19 mouse cellular contexts compared by ENCODE assay signal in the genomic region with DNA sequence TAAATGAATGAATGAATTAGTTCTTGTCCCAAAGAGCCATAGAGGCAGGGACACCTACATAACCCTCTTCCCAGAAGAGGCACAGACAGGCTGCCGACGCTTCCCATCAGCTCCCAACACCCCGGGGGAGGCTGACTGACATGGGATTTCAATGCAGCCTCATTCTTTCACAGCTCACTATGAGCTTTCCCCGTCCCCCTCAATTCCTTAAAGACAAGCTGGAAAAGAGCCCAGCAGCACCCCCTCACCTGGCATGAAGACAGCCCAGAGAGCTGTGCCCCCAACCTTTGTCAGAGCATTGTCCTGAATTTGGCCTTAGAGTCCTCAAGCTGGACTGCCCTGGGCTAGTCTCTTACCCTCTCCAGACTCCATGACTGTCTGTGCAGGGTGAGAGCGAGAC.
DNase-seq lines count a peak whose midpoint lies in the region; ATAC-seq and TF ChIP-seq lines count a peak whose summit lies in the region.
"Had no signal": no experiment of that assay in that cellular context is flagged by ENCODE, and none has a peak within 500 bp of the region (broad histone marks: within the 10 kb centered on the region; RNA-seq: fewer than 3 reads in every experiment).

No protein-coding gene starts in this region.

- H3K27me3 ChIP-seq in heart, embryonic 13.5 days (replicated peaks): no peaks in the 10 kb centered on the region
- H3K27me3 ChIP-seq in embryonic facial prominence, embryonic 10.5 days (replicated peaks; ENCODE audit: low read depth, poor library complexity, severe bottlenecking): no peaks in the 10 kb centered on the region
- H3K27me3 ChIP-seq: hindbrain, embryonic 15.5 days; liver, embryonic 12.5 days; neural tube, embryonic 12.5 days had no signal

- ATAC-seq in heart, embryonic 13.5 days (ENCODE audit: extremely low read depth, insufficient number of reproducible peaks, low FRiP score, low TSS enrichment): no peak
- ATAC-seq in megakaryocyte progenitor cell, adult 5-6 weeks (replicated peaks; ENCODE audit: poor library complexity): no peak
- ATAC-seq: forebrain, embryonic 16.5 days; intestine, postnatal 0 days; liver, embryonic 12.5 days had no signal

- H3K4me1 ChIP-seq in heart, embryonic 13.5 days: peaks cover 100% of the 10 kb centered on the region
- peaks cover 63% of the 10 kb centered on the region for H3K4me1 ChIP-seq in embryonic facial prominence, embryonic 10.5 days

- no peak overlapping the region for H3K4me3 ChIP-seq in heart, embryonic 13.5 days
- H3K4me3 ChIP-seq in left cerebral cortex, adult 2 months: no peak overlapping the region
- H3K4me3 ChIP-seq in embryonic facial prominence, embryonic 10.5 days: no peak overlapping the region
- H3K4me3 ChIP-seq: gastrocnemius, adult 2 months; hindbrain, embryonic 15.5 days; liver, embryonic 12.5 days; neural tube, embryonic 12.5 days had no signal

- DNase-seq in heart, adult 11 months: no peak
- no peak for DNase-seq in left cerebral cortex, adult 2 months (ENCODE audit: extremely low spot score in 1 of 2, low spot score in 2 of 2)
- no peak for DNase-seq in left cerebral cortex, postnatal 4 days
- peak; percentile 77 for DNase-seq in brain, adult 2 months (ENCODE audit: low read depth, low spot score)
- DNase-seq in embryonic facial prominence, embryonic 10.5 days (ENCODE audit: low spot score): no peak
- no peak for DNase-seq in urinary bladder, postnatal 25 days (ENCODE audit: low spot score)
- DNase-seq: adrenal gland, postnatal 36 days; cerebellum, adult 9-10 months; gastrocnemius, adult 2 months; lung, embryonic 14.5 days; thymus, postnatal 4 days had no signal

- peak overlapping the region; percentile 14; the same call in 1 of the 2 replicates for H3K4me2 ChIP-seq in heart, embryonic 13.5 days
- H3K4me2 ChIP-seq: hindbrain, embryonic 15.5 days; liver, embryonic 12.5 days; lung, embryonic 14.5 days; neural tube, embryonic 12.5 days had no signal

- 32% methylated on average over 5 of the region's 5 CpGs for WGBS in heart, embryonic 13.5 days
- 66% methylated on average over 5 of the region's 5 CpGs for WGBS in embryonic facial prominence, embryonic 10.5 days

- intact Hi-C loops in left cerebral cortex, adult 2 months (cut with DNase I): loop anchor here (2.0 kb wide), 1 partner anchor 51 kb away; no protein-coding TSS in a partner anchor
- intact Hi-C loops in left cerebral cortex, postnatal 4 days (cut with DNase I): no loop called here

- TF ChIP-seq CTCF in left cerebral cortex, adult 2 months (IDR thresholded peaks at IDR 0.05): no peak

- H3K9ac ChIP-seq in heart, embryonic 13.5 days: peak overlapping the region; percentile 58
- H3K9ac ChIP-seq: hindbrain, embryonic 15.5 days; liver, embryonic 12.5 days; lung, embryonic 14.5 days; neural tube, embryonic 12.5 days had no signal

- H3K27ac ChIP-seq in heart, embryonic 13.5 days (replicated peaks): peak overlapping the region; percentile 91
- H3K27ac ChIP-seq in left cerebral cortex, adult 2 months: peak overlapping the region; percentile 78
- 0 out of 2 replicates have a peak overlapping the region, but pooled peaks have one; percentile 20 for H3K27ac ChIP-seq in embryonic facial prominence, embryonic 10.5 days (replicated peaks)
- H3K27ac ChIP-seq: gastrocnemius, adult 2 months; hindbrain, embryonic 15.5 days; liver, embryonic 12.5 days; macrophage; neural tube, embryonic 12.5 days had no signal

- peaks cover 5% of the 10 kb centered on the region; the same call in 1 of the 2 replicates for H3K9me3 ChIP-seq in heart, embryonic 13.5 days
- H3K9me3 ChIP-seq in embryonic facial prominence, embryonic 10.5 days: no peaks in the 10 kb centered on the region
- H3K9me3 ChIP-seq: hindbrain, embryonic 15.5 days; liver, embryonic 12.5 days; neural tube, embryonic 12.5 days had no signal

- H3K36me3 ChIP-seq in heart, embryonic 13.5 days: peaks cover 14% of the 10 kb centered on the region
- H3K36me3 ChIP-seq in embryonic facial prominence, embryonic 10.5 days (replicated peaks): peaks cover 10% of the 10 kb centered on the region
- H3K36me3 ChIP-seq: hindbrain, embryonic 15.5 days; liver, embryonic 12.5 days; neural tube, embryonic 12.5 days had no signal

Comparison
In these comparisons a context has a peak if more than half of its experiments do, and no peak if none do; other contexts are left out.
1. H3K27ac ChIP-seq: peak in every context shown above with its lines; median percentile 91 in heart, embryonic 13.5 days; 78 in left cerebral cortex, adult 2 months; 20 in embryonic facial prominence, embryonic 10.5 days.